Mouse (Mus musculus): ENCODE measurements around the gene Tm4sf19. TPM values are rescaled to one million over a fixed set of nuclear protein-coding genes. Genes with fewer than 3 reads are reported as not detected.
A peak's percentile ranks its signal among the peaks of the same experiment; 100 is the strongest.

Gene Tm4sf19
- polyA plus RNA-seq, 1 experiment = 0.04 TPM

DNA sequence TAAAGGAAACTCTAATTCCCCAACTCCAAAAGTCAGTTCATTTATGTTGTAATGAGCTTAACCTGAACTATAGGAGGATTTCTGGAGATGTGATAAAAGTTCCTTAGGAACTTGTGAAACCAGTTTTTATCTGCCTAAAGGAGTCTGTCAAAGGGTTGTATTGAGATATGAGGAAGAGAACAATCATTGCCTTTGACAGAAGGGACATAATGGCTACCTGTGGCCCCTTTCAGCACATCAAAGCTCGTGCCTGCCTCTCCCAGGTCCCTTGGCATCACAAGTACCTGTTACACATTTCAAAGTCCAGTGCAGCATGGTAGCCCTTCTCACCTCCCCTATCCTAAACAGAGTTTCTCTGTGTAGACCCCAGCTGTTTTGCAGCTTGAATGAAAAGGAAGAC lies 17.2 kb downstream of the Tm4sf19 start:
- H3K27me3 ChIP-seq (ENCODE audit: control insufficient read depth, insufficient read depth, insufficient read length) = no peaks in the 10 kb centered on the region
- no peak for TF ChIP-seq POLR2AphosphoS2 (IDR thresholded peaks at IDR 0.05; ENCODE audit: insufficient read length, low read depth)
- no peak for TF ChIP-seq MYOD1 (IDR thresholded peaks at IDR 0.05; ENCODE audit: control insufficient read depth in 1 of 3, insufficient read length in 2 of 3, low read depth in 2 of 3)
- H3K36me3 ChIP-seq (ENCODE audit: control insufficient read depth, insufficient read depth) = no peaks in the 10 kb centered on the region
- no peak overlapping the region for H3K4me2 ChIP-seq (ENCODE audit: low read depth)
- no peak overlapping the region for H3K4me3 ChIP-seq
- no peaks in the 10 kb centered on the region for H3K79me2 ChIP-seq (ENCODE audit: control insufficient read depth, insufficient read depth)
- no peak overlapping the region for H3ac ChIP-seq (ENCODE audit: control insufficient read depth, insufficient read length)

DNA sequence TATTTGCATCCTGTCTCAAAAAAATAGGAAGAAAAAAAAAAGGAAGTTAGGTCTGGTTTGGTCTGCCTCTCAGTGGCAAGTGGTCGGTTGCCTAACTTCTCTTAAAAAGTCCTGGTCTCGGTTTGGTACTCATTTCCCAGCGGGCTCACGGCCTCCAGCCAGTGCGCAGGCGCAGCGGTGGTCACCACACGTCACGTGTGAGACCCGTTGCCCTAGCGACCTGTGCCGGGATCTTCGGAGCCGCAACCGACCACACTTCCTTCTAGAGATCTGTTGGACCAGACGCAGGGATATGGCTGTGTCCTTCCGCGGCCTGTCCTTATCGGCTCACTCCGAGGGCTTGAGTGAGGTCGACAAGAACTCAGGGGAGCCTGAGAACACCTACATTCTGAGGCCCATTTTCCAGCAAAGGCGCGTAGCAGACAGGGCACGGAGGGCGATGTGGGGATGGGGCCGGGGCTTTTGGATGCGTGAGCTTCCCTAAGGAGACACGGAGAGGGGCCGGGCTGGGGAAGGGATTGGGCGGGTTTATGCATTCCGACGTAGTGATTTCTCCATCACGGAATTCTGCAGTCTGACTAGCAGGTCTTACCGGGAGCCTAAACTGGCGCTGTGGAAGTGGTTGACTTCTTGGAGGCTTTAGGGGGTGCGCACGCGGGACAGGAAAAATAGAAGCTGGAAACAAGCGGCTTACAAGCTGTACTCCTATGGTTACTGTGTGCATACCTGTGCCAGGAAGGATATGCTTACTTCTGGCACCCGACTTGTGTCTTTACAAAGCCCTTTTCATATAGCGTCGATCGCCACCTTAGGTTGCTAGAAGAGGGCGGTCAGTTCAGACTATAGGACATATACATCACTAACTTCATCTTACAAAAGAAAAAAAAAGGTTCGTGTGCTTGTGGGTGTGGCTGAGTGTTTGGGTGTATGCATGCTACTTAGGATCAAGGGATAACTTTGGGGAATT lies 19.5 kb downstream of the Tm4sf19 start, which contains the start of gene Tctex1d2:
TSS of gene Tctex1d2 (plus strand) at position 186 of the 967 bp plus-strand sequence.
- H3K4me2 ChIP-seq (ENCODE audit: low read depth) = peak within 1 kb of the TSS; percentile 93
- H3ac ChIP-seq (ENCODE audit: control insufficient read depth, insufficient read length) = no peak within 1 kb of the TSS
- H3K36me3 ChIP-seq (ENCODE audit: control insufficient read depth, insufficient read depth) = no peaks in the 10 kb centered on the region
- peak within 1 kb of the TSS; percentile 76 for H3K4me3 ChIP-seq
- no peaks in the 10 kb centered on the region for H3K27me3 ChIP-seq (ENCODE audit: control insufficient read depth, insufficient read depth, insufficient read length)
- TF ChIP-seq E2F4 (IDR thresholded peaks at IDR 0.05; ENCODE audit: insufficient read depth) (no peak), MAX (IDR thresholded peaks at IDR 0.05; ENCODE audit: low read depth) (no peak), TCF12 (IDR thresholded peaks at IDR 0.05; ENCODE audit: insufficient read depth, poor library complexity, severe bottlenecking) (no peak), TCF3 (IDR thresholded peaks at IDR 0.05; ENCODE audit: insufficient read length, low read depth) (no peak), POLR2AphosphoS2 (IDR thresholded peaks at IDR 0.05; ENCODE audit: insufficient read length, low read depth) (peak; percentile 90), USF1 (IDR thresholded peaks at IDR 0.05; ENCODE audit: low read depth) (peak; percentile 91), REST (IDR thresholded peaks at IDR 0.05; ENCODE audit: insufficient read depth, insufficient read length) (no peak), MYOG (IDR thresholded peaks at IDR 0.05; ENCODE audit: control insufficient read depth in 1 of 3, insufficient read depth in 1 of 3, insufficient read length in 2 of 3, low read depth in 2 of 3) (no peak), MYOD1 (IDR thresholded peaks at IDR 0.05; ENCODE audit: control insufficient read depth in 1 of 3, insufficient read length in 2 of 3, low read depth in 2 of 3) (no peak), CEBPB (IDR thresholded peaks at IDR 0.05; ENCODE audit: insufficient read depth, poor library complexity, severe bottlenecking) (no peak), POLR2A (IDR thresholded peaks at IDR 0.05; ENCODE audit: insufficient read length, low read depth) (peak; percentile 78)
- H3K79me2 ChIP-seq (ENCODE audit: control insufficient read depth, insufficient read depth) = no peaks in the 10 kb centered on the region

DNA sequence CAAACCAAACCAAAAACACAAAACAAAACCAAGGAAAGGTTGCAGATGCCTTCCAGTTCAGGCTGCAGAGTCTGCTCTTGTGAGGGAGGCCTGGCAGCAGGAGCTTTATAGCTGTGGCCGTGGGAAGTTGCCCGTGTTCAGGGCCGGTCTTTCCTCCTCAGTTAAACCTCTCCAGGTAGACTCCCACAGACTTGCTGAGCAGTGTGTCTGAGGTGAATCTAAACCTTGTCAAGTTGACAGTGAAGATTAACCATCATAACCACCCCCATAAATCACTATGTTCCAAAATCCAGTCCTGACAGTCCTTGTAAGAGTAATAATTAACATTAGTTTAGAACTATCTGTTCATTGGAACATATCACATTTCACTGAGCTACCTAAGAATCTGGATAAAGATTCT lies 27.2 kb downstream of the Tm4sf19 start:
- Histone ChIP-seq H3K79me2 (ENCODE audit: control insufficient read depth, insufficient read depth) (peaks cover 12% of the 10 kb centered on the region), H3K4me3 (no peak overlapping the region), H3K4me2 (ENCODE audit: low read depth) (no peak overlapping the region), H3K27me3 (ENCODE audit: control insufficient read depth, insufficient read depth, insufficient read length) (no peaks in the 10 kb centered on the region), H3ac (ENCODE audit: control insufficient read depth, insufficient read length) (no peak overlapping the region), H3K36me3 (ENCODE audit: control insufficient read depth, insufficient read depth) (no peaks in the 10 kb centered on the region)
- no peak for TF ChIP-seq MAX (IDR thresholded peaks at IDR 0.05; ENCODE audit: low read depth)
- TF ChIP-seq TCF12 (IDR thresholded peaks at IDR 0.05; ENCODE audit: insufficient read depth, poor library complexity, severe bottlenecking) = no peak
- no peak for TF ChIP-seq MYOG (IDR thresholded peaks at IDR 0.05; ENCODE audit: control insufficient read depth in 1 of 3, insufficient read depth in 1 of 3, insufficient read length in 2 of 3, low read depth in 2 of 3)
- no peak for TF ChIP-seq POLR2A (IDR thresholded peaks at IDR 0.05; ENCODE audit: insufficient read length, low read depth)
- TF ChIP-seq CEBPB (IDR thresholded peaks at IDR 0.05; ENCODE audit: insufficient read depth, poor library complexity, severe bottlenecking) = no peak
- no peak for TF ChIP-seq REST (IDR thresholded peaks at IDR 0.05; ENCODE audit: insufficient read depth, insufficient read length)
- TF ChIP-seq USF1 (IDR thresholded peaks at IDR 0.05; ENCODE audit: low read depth) = no peak
- TF ChIP-seq MYOD1 (IDR thresholded peaks at IDR 0.05; ENCODE audit: control insufficient read depth in 1 of 3, insufficient read length in 2 of 3, low read depth in 2 of 3) = no peak
- TF ChIP-seq POLR2AphosphoS2 (IDR thresholded peaks at IDR 0.05; ENCODE audit: insufficient read length, low read depth) = no peak
- TF ChIP-seq SRF (IDR thresholded peaks at IDR 0.05; ENCODE audit: control insufficient read depth, insufficient read length, low read depth) = no peak
- TF ChIP-seq TCF3 (IDR thresholded peaks at IDR 0.05; ENCODE audit: insufficient read length, low read depth) = no peak
- no peak for TF ChIP-seq E2F4 (IDR thresholded peaks at IDR 0.05; ENCODE audit: insufficient read depth)

DNA sequence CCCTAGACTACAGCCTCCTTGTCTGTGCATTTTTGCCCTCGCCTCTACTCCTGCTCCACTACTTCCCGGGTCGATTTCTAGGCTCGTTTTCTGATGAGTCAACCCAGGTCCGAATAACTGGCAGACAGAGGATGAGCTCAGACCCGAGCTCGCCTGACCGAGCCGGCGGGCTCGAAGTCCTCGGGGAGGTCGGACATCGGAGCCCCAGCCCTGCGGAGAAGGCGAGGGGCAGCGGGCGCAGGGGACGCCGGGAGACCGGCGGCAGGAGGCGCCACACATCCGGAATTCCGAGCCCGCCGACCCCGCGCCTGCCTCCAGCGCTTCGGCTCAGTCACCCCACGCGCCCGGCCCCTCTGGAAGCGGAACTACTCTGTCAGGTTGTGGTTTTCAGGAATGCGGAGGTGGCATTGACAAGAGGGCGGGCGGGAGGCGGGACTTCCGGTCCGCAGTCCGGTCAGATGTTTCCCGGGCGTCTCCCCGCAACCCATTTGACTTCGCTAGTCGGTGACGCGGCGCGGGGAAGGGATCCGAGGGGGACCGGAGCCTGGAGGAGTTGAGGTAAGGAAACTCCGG lies 30.3 kb downstream of the Tm4sf19 start, which contains the start of gene Pcyt1a:
TSS of gene Pcyt1a (plus strand) at position 448 of the 573 bp plus-strand sequence.
- TF ChIP-seq USF1 (IDR thresholded peaks at IDR 0.05; ENCODE audit: low read depth) (no peak), POLR2AphosphoS2 (IDR thresholded peaks at IDR 0.05; ENCODE audit: insufficient read length, low read depth) (peak; percentile 42), E2F4 (IDR thresholded peaks at IDR 0.05; ENCODE audit: insufficient read depth) (no peak), TCF3 (IDR thresholded peaks at IDR 0.05; ENCODE audit: insufficient read length, low read depth) (no peak), MYOD1 (IDR thresholded peaks at IDR 0.05; ENCODE audit: control insufficient read depth in 1 of 3, insufficient read length in 2 of 3, low read depth in 2 of 3) (peak in 1 of 3 experiments; percentile 1), TCF12 (IDR thresholded peaks at IDR 0.05; ENCODE audit: insufficient read depth, poor library complexity, severe bottlenecking) (no peak), CEBPB (IDR thresholded peaks at IDR 0.05; ENCODE audit: insufficient read depth, poor library complexity, severe bottlenecking) (no peak), MYOG (IDR thresholded peaks at IDR 0.05; ENCODE audit: control insufficient read depth in 1 of 3, insufficient read depth in 1 of 3, insufficient read length in 2 of 3, low read depth in 2 of 3) (no peak), REST (IDR thresholded peaks at IDR 0.05; ENCODE audit: insufficient read depth, insufficient read length) (no peak), SRF (IDR thresholded peaks at IDR 0.05; ENCODE audit: control insufficient read depth, insufficient read length, low read depth) (peak; percentile 9), POLR2A (IDR thresholded peaks at IDR 0.05; ENCODE audit: insufficient read length, low read depth) (peak; percentile 62), MAX (IDR thresholded peaks at IDR 0.05; ENCODE audit: low read depth) (no peak)

More for the DNA sequence above, 30.3 kb downstream of the Tm4sf19 start, which contains the start of gene Pcyt1a:
- Histone ChIP-seq H3K79me2 (ENCODE audit: control insufficient read depth, insufficient read depth) (peaks cover 12% of the 10 kb centered on the region), H3K27me3 (ENCODE audit: control insufficient read depth, insufficient read depth, insufficient read length) (no peaks in the 10 kb centered on the region), H3ac (ENCODE audit: control insufficient read depth, insufficient read length) (peak within 1 kb of the TSS; percentile 36), H3K4me2 (ENCODE audit: low read depth) (peak within 1 kb of the TSS; percentile 80), H3K36me3 (ENCODE audit: control insufficient read depth, insufficient read depth) (no peaks in the 10 kb centered on the region), H3K4me3 (peak within 1 kb of the TSS; percentile 93)

All from myocyte (in vitro differentiated cells).